Mouse (Mus musculus): Measurements from ENCODE around the gene Rundc3a.

DNA sequence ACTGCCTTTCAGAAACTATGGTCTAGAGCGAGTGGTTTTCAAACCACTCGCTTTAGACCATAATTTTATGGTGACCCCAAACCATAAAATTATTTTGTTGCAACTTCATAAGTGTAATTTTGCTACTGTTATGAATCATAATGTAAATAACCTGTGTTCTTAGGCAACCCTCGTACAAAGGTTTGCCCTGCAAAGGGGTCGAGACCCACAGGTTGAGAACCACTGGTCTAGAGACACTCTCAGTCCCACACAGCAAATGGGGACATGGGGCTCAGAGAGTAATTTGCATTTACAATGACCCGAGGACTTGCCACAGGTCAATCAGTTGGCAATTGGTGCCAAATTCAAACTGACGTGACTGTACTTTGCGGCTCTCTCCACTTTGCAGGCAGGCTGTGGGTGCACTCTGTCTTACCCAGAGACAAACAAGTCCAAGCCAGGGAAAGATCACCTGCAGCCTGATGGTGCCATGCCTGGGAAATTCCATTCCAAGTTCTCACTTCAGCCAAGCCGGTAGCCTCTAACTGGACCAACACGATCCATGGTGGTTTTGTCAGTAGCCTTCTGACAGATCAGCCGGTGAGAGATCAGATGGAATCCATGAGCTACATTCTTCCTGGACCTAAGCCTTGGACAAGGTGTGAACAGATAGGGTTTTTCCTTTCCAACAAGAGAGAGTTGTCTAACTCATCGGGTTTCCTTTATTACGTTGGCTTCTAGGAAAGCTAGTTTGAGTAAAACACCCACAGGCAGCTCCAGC, 21.1 kb upstream of the Rundc3a start:
- TF ChIP-seq POLR2A (IDR thresholded peaks at IDR 0.05; ENCODE audit: borderline replicate concordance, extremely low read depth, low read depth, low read length) (no peak), CTCF (IDR thresholded peaks at IDR 0.05; ENCODE audit: insufficient read depth, low read length) (no peak)

All from lung, adult 2 months (tissue).